Comparison of ENCODE assay signal across 8 mouse cellular contexts in the genomic region with DNA sequence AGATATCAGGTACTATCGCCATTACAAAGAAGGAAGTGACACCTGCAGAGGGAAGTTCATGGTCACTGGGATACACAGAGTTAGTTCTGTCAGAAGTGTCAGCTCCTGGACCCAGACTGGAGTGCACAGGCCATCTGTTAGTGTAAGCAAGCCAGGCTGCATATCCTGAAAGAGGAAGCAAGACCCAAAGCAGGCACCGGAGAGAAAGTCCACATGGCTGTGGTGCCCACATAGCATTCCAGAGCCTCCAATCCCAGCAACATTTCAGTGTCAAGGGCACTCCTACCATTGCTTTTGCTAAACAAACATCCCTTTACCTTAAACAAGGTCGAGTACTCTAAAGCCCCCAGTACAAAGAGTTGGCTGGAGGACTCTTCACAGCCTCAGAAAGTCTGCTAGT.
A peak's percentile ranks its signal among the peaks of the same experiment; 100 is the strongest.
DNase-seq lines count a peak whose midpoint lies in the region; ATAC-seq and TF ChIP-seq lines count a peak whose summit lies in the region.

No protein-coding gene starts in this region.

- DNase-seq in gastrocnemius, adult 2 months: peak; percentile 47
- DNase-seq in gastrocnemius, postnatal 4 days (ENCODE audit: low spot score in 2 of 2): no peak
- peak; percentile 49 for DNase-seq in lung, embryonic 14.5 days
- DNase-seq in lung, adult 2 months: no peak
- no peak for DNase-seq in retina, postnatal 1 day
- no peak for DNase-seq in adrenal gland, postnatal 25 days
- no peak for DNase-seq in forebrain, embryonic 14.5 days (ENCODE audit: low spot score)

- 38% methylated on average over 3 of the region's 3 CpGs for WGBS in lung, embryonic 14.5 days
- 15% methylated on average over 3 of the region's 3 CpGs for WGBS in lung, adult 2 months
- WGBS in lung, embryonic 15.5 days: 21% methylated on average over 3 of the region's 3 CpGs
- WGBS in forebrain, embryonic 14.5 days: 81% methylated on average over 3 of the region's 3 CpGs

- no peak overlapping the region for H3K4me3 ChIP-seq in gastrocnemius, adult 2 months
- no peak overlapping the region for H3K4me3 ChIP-seq in lung, embryonic 14.5 days (ENCODE audit: low read depth, low read length)
- no peak overlapping the region for H3K4me3 ChIP-seq in lung, adult 2 months (replicated peaks; ENCODE audit: extremely low read depth, low read depth, low read length)
- no peak overlapping the region for H3K4me3 ChIP-seq in lung, embryonic 15.5 days
- no peak overlapping the region for H3K4me3 ChIP-seq in forebrain, embryonic 14.5 days (ENCODE audit: low read depth, low read length)

- H3K4me1 ChIP-seq in lung, embryonic 14.5 days (ENCODE audit: insufficient read depth): peaks cover 8% of the 10 kb centered on the region; the same call in 1 of the 2 replicates
- peaks cover 13% of the 10 kb centered on the region; the same call in 1 of the 2 replicates for H3K4me1 ChIP-seq in lung, adult 2 months (ENCODE audit: control insufficient read depth, insufficient read depth, low read length)
- H3K4me1 ChIP-seq in lung, embryonic 15.5 days: peaks cover 29% of the 10 kb centered on the region
- no peaks in the 10 kb centered on the region for H3K4me1 ChIP-seq in forebrain, embryonic 14.5 days (ENCODE audit: control insufficient read depth, insufficient read depth, low read length)

- no peak for TF ChIP-seq POLR2A in lung, adult 2 months (IDR thresholded peaks at IDR 0.05; ENCODE audit: borderline replicate concordance, extremely low read depth, low read depth, low read length)

- ATAC-seq in lung, embryonic 14.5 days (ENCODE audit: insufficient read depth): peak; percentile 59
- peak; percentile 55; the same call in 1 of the 2 replicates for ATAC-seq in lung, embryonic 15.5 days (ENCODE audit: borderline replicate concordance, extremely low read depth, low FRiP score, low TSS enrichment)
- no peak for ATAC-seq in forebrain, embryonic 14.5 days

- no peak for TF ChIP-seq CTCF in gastrocnemius, adult 2 months (IDR thresholded peaks at IDR 0.05)
- no peak for TF ChIP-seq CTCF in lung, embryonic 14.5 days (IDR thresholded peaks at IDR 0.05; ENCODE audit: low read depth)
- no peak for TF ChIP-seq CTCF in lung, adult 2 months (IDR thresholded peaks at IDR 0.05; ENCODE audit: insufficient read depth, low read length)

- H3K9ac ChIP-seq in lung, embryonic 14.5 days: no peak overlapping the region
- H3K9ac ChIP-seq in lung, embryonic 15.5 days: no peak overlapping the region
- no peak overlapping the region for H3K9ac ChIP-seq in forebrain, embryonic 14.5 days (ENCODE audit: low read length)

- no peaks in the 10 kb centered on the region for H3K36me3 ChIP-seq in lung, embryonic 14.5 days (ENCODE audit: insufficient read depth)
- no peaks in the 10 kb centered on the region for H3K36me3 ChIP-seq in lung, embryonic 15.5 days
- H3K36me3 ChIP-seq in forebrain, embryonic 14.5 days (ENCODE audit: control insufficient read depth, insufficient read depth, low read length): peaks cover 3% of the 10 kb centered on the region; the same call in 1 of the 2 replicates

- H3K27me3 ChIP-seq in lung, embryonic 14.5 days (ENCODE audit: insufficient read depth, low read length): no peaks in the 10 kb centered on the region
- H3K27me3 ChIP-seq in lung, embryonic 15.5 days: no peaks in the 10 kb centered on the region
- no peaks in the 10 kb centered on the region for H3K27me3 ChIP-seq in forebrain, embryonic 14.5 days (replicated peaks; ENCODE audit: control insufficient read depth, insufficient read depth, low read length)

- H3K27ac ChIP-seq in gastrocnemius, adult 2 months: peak overlapping the region; percentile 88
- peak overlapping the region; percentile 32; the same call in 1 of the 2 replicates for H3K27ac ChIP-seq in lung, embryonic 14.5 days (ENCODE audit: low read depth)
- H3K27ac ChIP-seq in lung, embryonic 15.5 days: peak overlapping the region; percentile 71
- no peak overlapping the region for H3K27ac ChIP-seq in forebrain, embryonic 14.5 days (ENCODE audit: low read depth, low read length)

- no peak overlapping the region for H3K4me2 ChIP-seq in lung, embryonic 14.5 days
- H3K4me2 ChIP-seq in lung, embryonic 15.5 days: no peak overlapping the region
- H3K4me2 ChIP-seq in forebrain, embryonic 14.5 days (ENCODE audit: low read length): no peak overlapping the region

- no peaks in the 10 kb centered on the region for H3K9me3 ChIP-seq in lung, embryonic 14.5 days (ENCODE audit: low read depth, low read length)
- no peaks in the 10 kb centered on the region for H3K9me3 ChIP-seq in lung, embryonic 15.5 days
- H3K9me3 ChIP-seq in forebrain, embryonic 14.5 days (replicated peaks; ENCODE audit: control insufficient read depth, low read length): no peaks in the 10 kb centered on the region

- intact Hi-C loops in gastrocnemius, adult 2 months (cut with DNase I): loop anchor here (10.0 kb wide), 1 partner anchor 50 kb away; no protein-coding TSS in a partner anchor

Comparison
In these comparisons a context has a peak if more than half of its experiments do, and no peak if none do; other contexts are left out.
1. DNase-seq: peak in gastrocnemius, adult 2 months (single experiment) and lung, embryonic 14.5 days (single experiment); none in gastrocnemius, postnatal 4 days (0 of 2), lung, adult 2 months (single experiment), retina, postnatal 1 day (single experiment), adrenal gland, postnatal 25 days (single experiment) and forebrain, embryonic 14.5 days (single experiment).